Mouse (Mus musculus) embryonic stem cell, embryonic (primary cell): ENCODE results near the gene Bcorl1.

ENCODE experiments used
- CTCF ChIA-PET, 4 experiments: fragments of 300-600 bp in 2 of 4; fragments of 350-600 bp in 2 of 4; sonication (Branson Sonifier 250); formaldehyde crosslinking; loops; one replicate each; lab custom pipeline; 2022; ENCODE audit warnings: inconsistent platforms in 2 of 4; lab: Charles Lee
- POLR2A ChIA-PET, 4 experiments: fragments of 300-600 bp in 2 of 4; fragments of 350-600 bp in 2 of 4; sonication (Branson Sonifier 250); formaldehyde crosslinking; loops; one replicate each; lab custom pipeline; 2022; ENCODE audit warnings: antibody characterized with exemption in 4 of 4, inconsistent platforms in 1 of 4; lab: Charles Lee

Gene Bcorl1

DNA sequence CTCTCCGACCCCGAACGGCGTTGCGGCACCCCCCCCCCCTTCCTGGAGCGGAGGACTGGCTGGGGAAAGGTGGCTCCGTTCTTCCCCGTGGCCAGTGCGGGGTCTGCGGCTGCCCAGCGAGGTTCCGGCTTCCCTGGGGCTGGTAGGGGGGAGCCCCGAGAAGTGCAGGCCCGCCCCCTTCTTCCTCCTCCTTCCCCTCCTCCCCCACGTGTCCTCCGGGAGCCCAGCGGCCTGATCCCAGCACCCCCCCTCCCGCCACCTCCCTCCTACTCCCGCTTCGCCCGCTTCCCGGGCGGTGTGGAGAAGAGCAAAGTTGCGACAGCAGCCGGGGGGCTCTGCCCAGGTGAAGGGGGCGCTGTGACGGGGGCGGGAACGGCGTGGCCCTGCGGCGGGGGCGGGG is at the start of gene Bcorl1:
Bcorl1 (plus strand) TSS at position 218 of the 400 bp plus-strand sequence.
- CTCF ChIA-PET = no interaction called here
- POLR2A ChIA-PET = interaction anchor here in 1 of 4 experiments (1.1 kb wide), 1 partner anchor 26 kb away, joined by 4 read pairs; no protein-coding TSS in a partner anchor

DNA sequence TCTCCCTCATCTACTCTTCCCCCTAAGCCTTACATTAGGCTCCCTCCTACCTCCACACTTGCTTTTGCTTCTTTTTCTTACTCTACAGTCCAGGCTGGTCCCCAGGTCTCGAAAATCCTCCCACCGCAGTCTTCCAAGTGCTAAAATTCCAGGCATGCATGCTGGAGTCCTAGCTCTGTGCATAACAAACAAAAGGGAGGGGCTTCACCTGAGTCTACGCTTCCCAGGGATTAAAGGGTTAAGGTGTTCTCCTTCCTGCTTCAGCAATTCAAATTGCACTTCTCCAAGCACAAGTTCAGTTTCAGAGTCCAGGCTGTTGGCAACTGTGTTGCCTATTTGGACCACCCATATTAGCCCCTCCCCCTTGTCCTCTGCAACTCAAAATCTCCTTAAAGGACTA is 49.7 kb upstream of the Bcorl1 start:
- CTCF ChIA-PET = interaction anchor here in 3 of 4 experiments (0.5 to 1.0 kb wide), 6 partner anchors 24 to 163 kb away, joined by 3 to 9 read pairs (median 6); no protein-coding TSS in a partner anchor
- POLR2A ChIA-PET = interaction anchor here in 3 of 4 experiments (0.5 to 2.1 kb wide), 15 partner anchors 9 to 67 kb away, joined by 3 to 15 read pairs (median 3); partner anchors contain the start of gene Utp14a (in 1 of the 3)

DNA sequence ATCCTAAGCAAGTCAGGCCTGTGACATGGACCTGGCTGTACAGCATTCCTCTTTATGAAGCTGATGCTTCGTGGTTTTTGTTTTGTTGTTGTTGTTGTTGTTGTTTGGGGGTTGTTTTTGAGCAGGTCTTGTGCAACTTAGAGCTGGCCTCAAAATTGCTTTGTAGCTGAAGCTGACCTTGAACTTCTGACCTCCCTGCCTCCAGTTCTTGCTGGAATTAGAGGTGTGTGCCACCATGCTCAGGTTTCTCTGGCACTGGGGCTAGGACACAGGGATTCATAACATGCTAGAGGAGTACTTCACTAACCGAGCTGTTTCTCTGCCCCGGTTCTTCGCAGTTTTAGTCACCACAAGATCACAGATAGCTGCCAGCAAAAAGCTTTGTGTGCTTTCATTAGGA is 35.8 kb upstream of the Bcorl1 start:
- ChIA-PET POLR2A (interaction anchor here in 3 of 4 experiments (0.6 to 2.5 kb wide), 22 partner anchors 9 to 214 kb away, joined by 3 to 30 read pairs (median 4); partner anchors contain the start of genes Utp14a (in 2 of the 3) and Rab33a (in 1 of the 3)), CTCF (interaction anchor here in 3 of 4 experiments (0.6 to 1.1 kb wide), 3 partner anchors 95 to 157 kb away, joined by 3 to 4 read pairs (median 3); partner anchors contain the start of gene Elf4 (in 1 of the 3))

DNA sequence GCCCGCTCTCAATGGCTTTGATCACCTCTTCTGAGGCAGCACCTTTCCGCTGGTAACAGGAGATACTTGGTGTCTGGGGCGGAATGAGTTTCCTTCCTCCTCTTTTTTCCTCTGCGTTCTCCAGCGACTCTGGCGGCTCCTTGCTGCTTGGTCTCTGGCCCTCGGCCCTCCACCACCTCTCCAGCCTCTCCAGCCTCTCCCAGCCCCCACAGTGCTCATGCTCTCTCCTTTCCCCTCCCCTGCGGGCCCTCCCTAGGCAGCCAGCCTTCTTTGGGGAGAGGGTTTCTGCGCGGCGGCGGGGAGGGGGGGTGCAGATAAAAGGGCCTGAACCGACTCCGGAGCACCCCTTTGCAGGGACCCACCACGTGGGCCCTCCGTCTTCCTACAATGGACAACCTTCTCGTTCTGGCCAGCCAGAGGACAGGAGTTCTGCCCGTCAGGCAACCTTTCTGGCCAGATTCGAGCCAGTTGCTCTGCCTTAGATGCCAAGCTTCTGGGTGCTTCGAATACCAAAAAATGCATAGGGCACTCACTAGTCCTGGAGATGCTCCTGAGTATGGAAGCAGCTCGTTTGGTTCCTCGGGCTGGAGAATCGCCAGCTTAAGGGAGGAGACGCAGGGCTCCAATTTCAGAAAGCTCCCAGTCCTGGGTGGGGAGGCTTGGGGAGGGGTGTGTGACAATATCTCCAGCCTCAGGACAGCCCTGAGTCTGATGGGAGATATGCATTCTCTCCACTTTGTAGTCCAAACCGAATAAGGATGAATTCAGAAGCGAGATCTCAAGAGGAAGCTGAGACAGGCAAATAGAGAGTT is 30.2 kb upstream of the Bcorl1 start:
- POLR2A ChIA-PET = interaction anchor here (0.6 to 1.4 kb wide), 7 partner anchors 8 to 144 kb away, joined by 3 to 4 read pairs (median 3); partner anchors contain the start of gene Utp14a (in 1 of the 4)
- CTCF ChIA-PET = no interaction called here

DNA sequence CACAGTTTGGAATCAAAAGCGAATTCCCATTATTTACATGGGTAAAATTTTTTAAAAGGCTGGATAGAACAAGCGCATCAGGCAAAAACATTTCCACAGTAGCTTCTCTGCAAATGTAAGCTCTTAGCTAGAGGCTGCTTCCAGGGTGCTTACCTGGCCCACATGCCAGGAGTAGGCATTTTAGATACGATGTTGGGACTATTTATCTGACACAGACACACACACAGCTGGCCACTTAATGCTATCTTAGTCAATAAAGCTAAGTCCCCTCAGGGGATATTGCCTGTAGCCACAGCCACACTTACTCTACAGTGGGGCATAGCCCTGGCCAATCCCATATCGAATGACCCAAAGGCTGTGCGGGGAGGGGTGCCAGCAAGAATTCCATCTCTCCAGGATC is 29.4 kb upstream of the Bcorl1 start:
- CTCF ChIA-PET = no interaction called here
- POLR2A ChIA-PET = interaction anchor here in 3 of 4 experiments (0.6 to 1.4 kb wide), 7 partner anchors 9 to 55 kb away, joined by 3 to 4 read pairs (median 3); partner anchors contain the start of gene Utp14a (in 1 of the 3)

DNA sequence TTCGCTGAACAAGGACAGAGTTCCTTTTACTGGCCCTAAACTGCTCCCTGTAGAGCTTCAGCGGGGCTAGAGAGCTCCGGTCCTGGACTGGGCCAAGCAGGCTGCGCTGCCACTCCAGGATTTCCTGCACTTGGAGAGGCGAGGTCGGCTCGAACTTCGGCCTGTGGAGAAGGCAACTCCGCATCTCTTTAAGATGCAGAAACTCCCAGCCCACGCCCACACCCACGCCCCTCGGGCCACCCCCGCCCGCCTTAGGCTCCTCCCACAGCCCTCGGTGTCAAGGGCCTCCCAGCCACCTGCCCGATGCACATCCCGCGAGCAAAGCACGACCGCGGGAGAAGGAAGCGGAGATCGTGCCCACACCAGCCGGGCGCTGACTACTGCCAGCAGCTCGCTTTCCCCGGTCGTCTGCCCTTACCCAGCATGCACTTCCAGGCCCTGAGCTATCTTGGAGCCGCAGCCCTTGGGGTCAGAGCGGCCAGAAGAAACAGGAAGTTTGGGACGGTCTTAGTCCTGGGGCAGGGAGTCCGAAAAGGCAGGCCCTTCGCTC is 26.6 kb upstream of the Bcorl1 start:
- CTCF ChIA-PET = interaction anchor here in 1 of 4 experiments (1.2 kb wide), 1 partner anchor 11 kb away, joined by 3 read pairs; no protein-coding TSS in a partner anchor
- POLR2A ChIA-PET = interaction anchor here (0.6 to 3.2 kb wide), 13 partner anchors 9 to 239 kb away, joined by 3 to 30 read pairs (median 7); partner anchors contain the start of gene Utp14a (in 2 of the 4)

DNA sequence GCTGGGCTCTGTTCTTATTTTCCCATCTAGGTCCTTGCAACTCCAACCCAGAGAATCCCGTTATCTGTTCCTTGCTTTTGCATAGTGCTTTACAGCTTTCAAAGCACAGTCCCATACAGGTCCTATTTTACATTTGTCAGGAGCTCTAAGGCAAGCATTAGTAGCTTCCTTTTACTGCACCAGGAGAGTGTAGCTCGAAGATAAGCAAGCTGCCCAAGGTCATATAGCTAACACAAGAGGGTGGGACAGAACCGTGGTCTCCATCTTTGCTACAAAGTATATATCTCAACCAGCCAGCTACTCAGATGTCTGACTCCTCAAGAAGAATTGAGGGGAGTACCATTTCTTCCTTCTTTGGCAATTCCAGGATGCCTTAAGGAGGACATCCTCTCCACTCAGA is 23.7 kb upstream of the Bcorl1 start:
- ChIA-PET POLR2A (interaction anchor here in 2 of 4 experiments (1.1 to 1.5 kb wide), 3 partner anchors 12 to 61 kb away, joined by 3 to 5 read pairs (median 4); partner anchors contain the start of gene Utp14a (in 1 of the 2)), CTCF (interaction anchor here in 1 of 4 experiments (1.3 kb wide), 1 partner anchor 145 kb away, joined by 4 read pairs; the partner anchor contains the start of gene Elf4)

DNA sequence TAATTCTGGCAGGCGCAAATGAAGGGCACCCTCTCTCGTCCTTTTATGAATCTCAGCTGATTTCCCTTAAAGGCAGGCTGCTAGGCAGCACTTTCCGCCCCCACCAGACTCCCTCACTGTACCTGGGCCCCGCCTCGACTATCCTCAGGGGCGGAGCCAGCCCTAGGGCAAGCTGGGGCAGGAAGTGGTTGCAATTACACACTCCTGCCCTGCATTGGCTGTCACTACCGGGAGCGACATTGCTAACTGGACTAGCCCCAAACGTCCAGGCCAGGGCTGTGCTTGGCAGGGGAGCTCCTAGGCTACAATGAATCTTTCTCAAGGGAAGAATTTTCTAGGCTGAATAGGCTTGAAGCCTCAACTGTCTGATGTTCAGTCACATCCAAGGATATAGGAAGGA is 23.0 kb upstream of the Bcorl1 start:
- ChIA-PET CTCF (interaction anchor here in 1 of 4 experiments (0.6 to 1.3 kb wide), 2 partner anchors 144 to 221 kb away, joined by 3 to 4 read pairs; partner anchors contain the start of gene Elf4), POLR2A (interaction anchor here in 2 of 4 experiments (1.0 to 1.4 kb wide), 5 partner anchors 13 to 62 kb away, joined by 3 to 6 read pairs (median 3); partner anchors contain the start of gene Utp14a (in 1 of the 2))

DNA sequence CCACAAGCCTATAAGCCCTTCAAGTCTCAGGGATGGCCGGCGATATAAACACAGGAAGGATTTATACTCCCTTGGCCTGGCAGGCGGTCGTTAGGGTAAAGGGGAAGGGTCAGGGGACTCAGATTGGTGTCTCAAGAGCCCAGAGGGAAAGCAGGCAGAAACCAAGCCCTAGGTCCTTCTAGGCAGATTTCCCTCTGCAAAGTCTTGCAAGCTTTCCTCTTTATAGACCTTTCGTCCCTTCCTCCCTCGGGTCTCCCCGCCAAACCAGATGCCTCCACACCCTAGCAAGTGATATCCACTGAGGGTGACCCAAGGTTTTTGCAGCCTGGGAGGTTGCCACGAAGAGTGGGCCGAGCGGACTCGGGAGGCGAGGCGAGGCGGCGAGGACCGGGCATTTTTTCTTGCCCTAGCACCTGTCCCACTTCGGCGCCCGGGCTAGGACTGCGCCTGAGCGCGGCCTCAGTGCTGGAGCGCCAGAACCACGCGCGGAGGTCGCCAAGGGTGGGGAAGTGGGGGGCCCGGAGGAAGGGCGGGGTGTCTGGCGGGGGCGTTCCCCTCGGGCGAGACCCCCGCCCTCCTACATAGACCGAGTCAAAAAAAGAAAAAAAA is 613 bp upstream of the Bcorl1 start:
- ChIA-PET CTCF (interaction anchor here in 1 of 4 experiments (0.5 kb wide), 1 partner anchor 49 kb away, joined by 3 read pairs; no protein-coding TSS in a partner anchor), POLR2A (interaction anchor here in 2 of 4 experiments (1.1 to 1.2 kb wide), 2 partner anchors 26 to 54 kb away, joined by 3 to 4 read pairs; no protein-coding TSS in a partner anchor)

DNA sequence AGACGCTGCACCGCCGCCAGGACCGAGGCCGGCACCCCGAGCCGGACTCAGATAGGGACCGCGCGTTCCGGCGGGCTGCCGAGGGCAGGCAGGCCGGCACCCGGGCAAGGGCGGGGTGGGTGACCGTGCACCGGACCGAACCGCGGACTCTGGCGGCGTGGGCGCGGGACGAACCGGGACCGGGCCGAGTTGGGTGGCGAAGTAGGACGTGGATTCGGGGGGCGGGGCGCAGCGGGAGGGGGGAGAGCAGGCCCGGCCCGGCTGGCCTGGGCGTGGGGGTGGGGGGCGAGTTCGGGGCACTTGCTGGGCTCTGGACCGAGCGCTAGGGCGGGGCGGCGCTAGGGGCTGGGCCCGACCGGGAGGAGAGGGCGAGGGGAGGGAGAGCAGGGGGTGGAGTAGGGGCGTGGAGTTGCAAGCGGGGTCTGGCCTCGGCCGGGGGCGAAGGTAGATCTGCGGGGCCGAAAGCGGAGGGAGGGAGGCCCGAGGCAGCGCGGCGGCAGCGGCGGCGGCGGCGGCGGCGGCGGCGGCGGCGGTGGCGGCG is 533 bp downstream of the Bcorl1 start:
- ChIA-PET CTCF (no interaction called here), POLR2A (no interaction called here)

DNA sequence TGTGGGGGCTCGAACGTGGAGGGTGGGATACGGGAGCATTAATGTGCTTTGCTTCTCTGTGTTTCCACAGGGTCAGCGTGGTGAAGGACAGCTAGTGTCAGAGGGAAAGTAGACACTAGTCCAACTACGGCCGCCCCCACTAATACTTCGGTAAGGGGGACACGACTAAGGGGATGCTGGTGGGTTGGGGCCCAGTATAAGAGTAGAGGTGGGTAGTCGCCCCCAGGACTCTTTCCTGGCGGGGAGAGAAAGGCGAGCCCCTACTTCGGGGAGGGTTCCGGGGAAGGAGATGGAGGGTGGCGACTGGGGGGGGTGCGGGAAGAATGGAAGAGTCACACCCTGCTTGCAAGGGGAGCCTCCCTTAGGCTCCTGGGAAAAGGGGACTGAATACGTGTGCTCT is 1.6 kb downstream of the Bcorl1 start:
- ChIA-PET POLR2A (interaction anchor here in 3 of 4 experiments (0.6 to 2.8 kb wide), 20 partner anchors 10 to 323 kb away, joined by 3 to 17 read pairs (median 4); partner anchors contain the start of genes Elf4 (in 1 of the 3), Utp14a (in 1 of the 3) and Zdhhc9 (in 1 of the 3)), CTCF (no interaction called here)

DNA sequence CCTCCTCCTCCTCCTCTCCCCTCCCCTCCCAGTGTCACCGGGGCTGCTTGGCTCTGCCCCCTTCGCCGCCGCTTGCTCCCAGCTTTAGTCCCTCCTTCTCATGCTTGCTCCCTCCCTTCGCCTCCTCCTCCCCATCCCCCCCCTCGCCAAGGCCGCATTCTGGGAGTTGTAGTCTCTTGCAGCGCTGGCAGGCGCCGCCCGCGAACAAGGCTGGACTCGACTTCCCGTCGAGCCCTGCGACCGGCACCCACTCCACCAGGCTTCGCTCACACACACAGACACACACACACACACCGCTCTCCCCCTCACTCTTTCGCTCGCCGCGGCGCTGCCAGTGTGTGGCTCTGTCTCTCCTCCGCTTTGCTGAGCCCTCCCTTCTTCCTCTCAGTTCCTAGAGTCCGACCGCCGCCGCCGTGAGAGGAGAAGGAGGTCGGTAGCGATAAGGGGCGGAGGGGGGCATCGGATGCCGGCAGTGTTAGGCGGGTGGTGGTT is 2.3 kb downstream of the Bcorl1 start:
- ChIA-PET CTCF (interaction anchor here in 1 of 4 experiments (0.7 to 1.2 kb wide), 2 partner anchors 40 to 392 kb away, joined by 3 to 6 read pairs; no protein-coding TSS in a partner anchor), POLR2A (interaction anchor here (0.5 to 2.8 kb wide), 40 partner anchors 8 to 348 kb away, joined by 3 to 17 read pairs (median 3); partner anchors contain the start of genes Utp14a (in 2 of the 4), Elf4 (in 1 of the 4) and Zdhhc9 (in 1 of the 4))

DNA sequence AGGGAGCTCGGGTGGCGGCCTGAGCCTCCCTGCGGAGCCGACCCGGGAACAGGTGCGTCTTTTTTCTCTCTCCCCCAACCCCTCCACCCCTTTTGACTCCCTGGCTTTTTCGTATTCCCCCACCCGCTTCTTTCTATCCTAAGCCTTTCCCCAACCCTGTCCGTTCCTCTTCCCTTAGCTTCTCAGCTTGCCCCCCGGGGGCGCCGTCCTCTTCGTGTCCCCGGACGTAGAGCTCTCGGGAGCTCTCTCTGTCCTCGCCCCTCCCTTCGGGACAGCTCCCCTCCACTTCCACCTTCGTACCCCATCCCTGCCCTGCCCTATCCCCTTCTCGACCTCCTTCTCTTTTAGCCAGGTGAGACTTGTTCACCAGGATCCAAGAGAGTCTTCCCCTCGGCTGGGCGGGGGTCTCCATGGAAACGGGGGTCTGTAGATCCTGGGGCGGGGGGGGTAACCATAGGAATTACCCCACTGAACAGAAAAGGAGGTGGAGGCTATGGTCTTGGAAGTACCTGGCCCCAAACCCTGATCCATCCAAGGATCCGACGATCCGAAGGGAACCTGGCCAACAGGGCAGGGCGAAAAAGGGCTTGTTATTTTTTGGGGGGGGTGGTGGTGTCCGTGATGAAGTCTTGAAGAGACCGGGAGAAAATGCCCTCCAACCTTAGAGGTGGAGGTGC is 2.9 kb downstream of the Bcorl1 start:
- ChIA-PET CTCF (interaction anchor here in 2 of 4 experiments (0.7 to 1.2 kb wide), 3 partner anchors 40 to 432 kb away, joined by 3 to 6 read pairs (median 3); partner anchors contain the start of gene Ocrl (in 1 of the 2)), POLR2A (interaction anchor here (0.5 to 2.8 kb wide), 41 partner anchors 9 to 349 kb away, joined by 3 to 17 read pairs (median 3); partner anchors contain the start of genes Utp14a (in 2 of the 4), Elf4 (in 1 of the 4) and Zdhhc9 (in 1 of the 4))

DNA sequence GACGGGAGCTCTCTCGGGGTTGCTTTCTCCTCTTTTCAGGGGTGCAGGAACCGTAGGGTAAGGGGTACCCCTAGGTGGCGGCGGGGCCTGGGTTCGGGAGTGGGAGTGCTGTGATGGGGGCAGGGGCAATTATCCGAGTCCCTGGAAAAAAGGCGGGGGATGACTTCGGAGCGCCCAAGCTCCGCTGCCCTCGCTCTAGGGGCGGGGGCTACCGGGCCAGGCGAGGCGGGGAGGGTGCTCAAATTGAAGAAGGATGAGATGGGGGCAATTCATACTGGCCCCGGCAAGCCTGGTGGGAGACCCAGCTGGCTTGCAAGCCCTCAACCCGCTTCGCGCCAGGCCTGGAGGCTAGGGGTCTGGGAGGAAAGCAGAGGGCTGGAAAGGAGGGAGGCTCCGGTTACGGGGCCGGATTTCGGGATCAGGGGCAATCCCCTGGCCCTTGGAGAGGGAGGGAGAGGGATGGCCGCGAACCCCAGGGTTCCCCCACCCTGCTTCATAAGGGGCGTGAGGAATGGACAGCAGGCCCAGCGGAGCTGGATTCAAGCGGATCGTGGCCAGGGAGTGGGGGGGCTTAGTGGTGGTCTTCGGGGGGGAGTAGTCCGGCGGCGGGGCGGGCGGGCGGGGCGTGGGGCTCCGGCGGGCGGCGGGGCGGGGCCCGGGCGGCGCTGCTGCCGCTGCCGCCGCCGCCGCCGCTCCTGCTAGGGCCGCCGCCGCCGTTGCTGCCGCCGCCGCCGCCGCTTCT is 3.7 kb downstream of the Bcorl1 start:
- CTCF ChIA-PET = interaction anchor here in 2 of 4 experiments (0.6 to 1.2 kb wide), 3 partner anchors 39 to 432 kb away, joined by 3 to 5 read pairs (median 3); partner anchors contain the start of gene Ocrl (in 1 of the 2)
- POLR2A ChIA-PET = interaction anchor here (0.6 to 2.8 kb wide), 22 partner anchors 10 to 346 kb away, joined by 3 to 17 read pairs (median 4); partner anchors contain the start of genes Utp14a (in 2 of the 4) and Elf4 (in 1 of the 4)

DNA sequence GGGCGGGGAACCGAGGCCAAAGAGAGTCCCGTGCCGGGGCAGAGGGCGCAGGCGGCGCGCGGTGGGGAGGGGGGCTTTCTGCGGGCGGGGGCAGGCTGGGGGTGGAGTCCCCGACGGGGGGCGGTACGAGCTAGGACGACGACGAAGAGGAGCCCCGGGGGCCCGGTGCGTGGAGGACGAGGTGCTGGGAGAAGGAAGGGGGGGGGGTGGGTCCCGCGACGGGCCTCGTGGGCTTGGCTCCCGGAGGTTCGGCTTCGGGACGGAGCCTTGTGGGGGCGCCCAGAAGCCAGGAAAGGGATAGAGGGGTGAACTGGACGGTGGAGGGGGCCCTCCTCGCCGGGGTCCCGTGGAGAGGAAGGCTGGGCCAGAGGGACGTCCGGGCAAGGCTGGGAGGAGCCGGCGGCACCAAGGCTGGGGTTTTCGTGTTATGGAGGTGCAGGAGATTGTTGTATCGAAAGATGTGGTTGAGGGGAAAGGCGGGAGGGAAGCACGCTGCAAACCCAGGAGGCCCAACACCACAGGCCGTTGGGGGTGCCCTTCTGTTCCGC is 4.3 kb downstream of the Bcorl1 start:
- ChIA-PET CTCF (interaction anchor here in 1 of 4 experiments (0.6 kb wide), 1 partner anchor 64 kb away, joined by 5 read pairs; no protein-coding TSS in a partner anchor), POLR2A (interaction anchor here in 2 of 4 experiments (0.6 to 2.4 kb wide), 4 partner anchors 9 to 347 kb away, joined by 4 to 8 read pairs (median 5); partner anchors contain the start of gene Elf4 (in 1 of the 2))
